Mouse (Mus musculus) E14TG2a.4 (cell line): ENCODE measurements around the gene Atp1b2.

Experiments
- CTCF ChIP-seq: conservative IDR thresholded peaks from 2 replicates; pipeline ENCODE4 v1.5.1; 2014; ENCODE audit warnings: low read length
- NANOG ChIP-seq: IDR thresholded peaks from 2 replicates; pipeline ENCODE4 v1.6.1; 2014; ENCODE audit warnings: borderline replicate concordance, low read length, mixed read lengths
- POU5F1 ChIP-seq: IDR thresholded peaks from 2 replicates; pipeline ENCODE4 v1.6.1; 2014; ENCODE audit warnings: low read length, borderline replicate concordance

DNA sequence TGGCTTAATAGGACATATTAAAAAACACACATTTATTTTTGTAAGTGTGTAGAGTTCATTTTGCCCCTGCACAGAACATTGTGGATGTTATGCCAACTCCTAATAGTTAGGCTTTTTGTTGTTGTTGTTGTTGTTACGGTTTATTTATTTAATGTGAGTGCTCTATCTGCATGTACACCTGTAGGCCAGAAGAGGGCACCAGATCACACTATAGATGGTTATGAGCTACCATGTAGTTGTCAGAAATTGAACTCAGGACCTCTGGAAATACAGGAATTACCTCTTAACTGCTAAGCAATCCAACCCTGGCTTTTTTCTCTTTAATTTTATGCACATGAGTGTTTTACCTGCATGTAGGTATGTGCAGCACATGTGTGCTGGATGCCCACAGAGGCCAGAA, 24.1 kb upstream of the Atp1b2 start:
- TF ChIP-seq CTCF: peak; percentile 90
- TF ChIP-seq POU5F1: no peak
- TF ChIP-seq NANOG: no peak
